8 mouse cellular contexts compared by ENCODE assay signal in the genomic region with DNA sequence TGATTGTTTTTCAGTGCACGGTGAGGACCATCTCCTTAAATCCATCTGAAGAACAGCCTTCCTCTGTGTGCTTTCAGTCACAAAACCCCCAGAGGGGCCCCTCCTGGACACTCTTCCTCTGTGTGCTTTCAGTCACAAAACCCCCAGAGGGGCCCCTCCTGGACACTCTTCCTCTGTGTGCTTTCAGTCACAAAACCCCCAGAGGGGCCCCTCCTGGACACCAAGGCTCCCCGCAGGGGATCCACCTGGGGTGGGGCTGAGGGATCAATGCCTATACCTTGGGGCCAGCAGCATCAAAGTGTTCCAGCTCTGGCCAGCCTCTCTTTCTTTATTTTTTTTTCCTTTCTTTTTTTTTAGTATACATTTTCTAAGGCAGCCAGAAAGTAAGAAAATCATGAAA.
DNase-seq lines count a peak whose midpoint lies in the region; ATAC-seq lines count a peak whose summit lies in the region.
"Not testable (repeated sequence)": the region's sequence is repeated elsewhere in the genome, so short reads cannot be mapped to it uniquely, and the experiment has no call there.

No protein-coding gene starts in this region.

- not testable (repeated sequence) for H3K9me3 ChIP-seq in forebrain, embryonic 11.5 days (ENCODE audit: control insufficient read depth, low read length); heart, embryonic 11.5 days (replicated peaks; ENCODE audit: control insufficient read depth, low read length); hindbrain, embryonic 13.5 days; kidney, embryonic 14.5 days (ENCODE audit: control insufficient read depth, low read length); liver, embryonic 13.5 days (replicated peaks); midbrain, embryonic 10.5 days (replicated peaks); neural tube, embryonic 11.5 days (ENCODE audit: control insufficient read depth, low read length); stomach, embryonic 15.5 days

- H3K4me1 ChIP-seq in forebrain, embryonic 11.5 days (replicated peaks; ENCODE audit: control insufficient read depth, insufficient read depth, low read length); kidney, embryonic 14.5 days (ENCODE audit: control insufficient read depth, insufficient read depth, low read length); neural tube, embryonic 11.5 days (ENCODE audit: control insufficient read depth, insufficient read depth, low read length): not testable (repeated sequence)
- peaks cover 18% of the 10 kb centered on the region for H3K4me1 ChIP-seq in heart, embryonic 11.5 days (ENCODE audit: control insufficient read depth, insufficient read depth, low read length)
- H3K4me1 ChIP-seq in hindbrain, embryonic 13.5 days (replicated peaks), result peaks cover 18% of the 10 kb centered on the region
- peaks cover 21% of the 10 kb centered on the region for H3K4me1 ChIP-seq in liver, embryonic 13.5 days (replicated peaks)
- H3K4me1 ChIP-seq in midbrain, embryonic 10.5 days, result peaks cover 27% of the 10 kb centered on the region
- peaks cover 36% of the 10 kb centered on the region for H3K4me1 ChIP-seq in stomach, embryonic 15.5 days

- H3K9ac ChIP-seq in forebrain, embryonic 11.5 days (ENCODE audit: low read length); heart, embryonic 11.5 days (ENCODE audit: low read depth, low read length); hindbrain, embryonic 13.5 days; kidney, embryonic 14.5 days (ENCODE audit: low read depth, low read length); liver, embryonic 13.5 days; neural tube, embryonic 11.5 days (ENCODE audit: low read length); stomach, embryonic 15.5 days: not testable (repeated sequence)

- DNase-seq in forebrain, embryonic 11.5 days (ENCODE audit: low spot score); liver, embryonic 13.5 days; midbrain, embryonic 10.5 days (ENCODE audit: low spot score); neural tube, embryonic 11.5 days (ENCODE audit: low spot score): not testable (repeated sequence)

- H3K4me2 ChIP-seq in forebrain, embryonic 11.5 days (ENCODE audit: low read depth, low read length, severe bottlenecking); heart, embryonic 11.5 days; hindbrain, embryonic 13.5 days; kidney, embryonic 14.5 days (replicated peaks; ENCODE audit: low read depth, low read length); liver, embryonic 13.5 days; neural tube, embryonic 11.5 days (ENCODE audit: low read depth); stomach, embryonic 15.5 days: not testable (repeated sequence)

- not testable (repeated sequence) for H3K27me3 ChIP-seq in forebrain, embryonic 11.5 days (ENCODE audit: control insufficient read depth, insufficient read depth, low read length); heart, embryonic 11.5 days (ENCODE audit: control insufficient read depth, insufficient read depth, low read length); hindbrain, embryonic 13.5 days; kidney, embryonic 14.5 days (ENCODE audit: control insufficient read depth, insufficient read depth, low read length); liver, embryonic 13.5 days; midbrain, embryonic 10.5 days (ENCODE audit: low read depth, poor library complexity, severe bottlenecking); neural tube, embryonic 11.5 days (ENCODE audit: control insufficient read depth, insufficient read depth, low read length); stomach, embryonic 15.5 days (replicated peaks)

- not testable (repeated sequence) for H3K27ac ChIP-seq in forebrain, embryonic 11.5 days (ENCODE audit: low read depth, low read length); heart, embryonic 11.5 days (ENCODE audit: low read depth, low read length); hindbrain, embryonic 13.5 days; kidney, embryonic 14.5 days (ENCODE audit: low read depth, low read length); liver, embryonic 13.5 days; neural tube, embryonic 11.5 days (ENCODE audit: low read depth, low read length)
- peak overlapping the region; percentile 49 for H3K27ac ChIP-seq in midbrain, embryonic 10.5 days (replicated peaks)
- peak overlapping the region; percentile 69; the same call in 1 of the 2 replicates for H3K27ac ChIP-seq in stomach, embryonic 15.5 days

- ATAC-seq in forebrain, embryonic 11.5 days (replicated peaks; ENCODE audit: low FRiP score), result peak; percentile 65
- peak; percentile 42; the same call in 1 of the 2 replicates for ATAC-seq in heart, embryonic 11.5 days (replicated peaks; ENCODE audit: insufficient number of reproducible peaks, low FRiP score, low TSS enrichment)
- peak; percentile 55; the same call in 1 of the 2 replicates for ATAC-seq in hindbrain, embryonic 13.5 days (ENCODE audit: low FRiP score)
- peak; percentile 77; the same call in 1 of the 2 replicates for ATAC-seq in kidney, embryonic 14.5 days (ENCODE audit: low FRiP score, low TSS enrichment)
- peak; percentile 70 for ATAC-seq in liver, embryonic 13.5 days (ENCODE audit: low read depth)
- 0 out of 2 replicates have a peak, but pooled peaks have one; percentile 58 for ATAC-seq in neural tube, embryonic 11.5 days (ENCODE audit: insufficient read depth, low FRiP score, low TSS enrichment)
- ATAC-seq in stomach, embryonic 15.5 days (ENCODE audit: insufficient read depth, low FRiP score, low read depth), result peak; percentile 71

- H3K36me3 ChIP-seq in forebrain, embryonic 11.5 days (ENCODE audit: control insufficient read depth, insufficient read depth, low read length); heart, embryonic 11.5 days (ENCODE audit: control insufficient read depth, insufficient read depth, low read length); hindbrain, embryonic 13.5 days; kidney, embryonic 14.5 days (ENCODE audit: control insufficient read depth, insufficient read depth, low read length); liver, embryonic 13.5 days; midbrain, embryonic 10.5 days; neural tube, embryonic 11.5 days (ENCODE audit: control insufficient read depth, insufficient read depth, low read length); stomach, embryonic 15.5 days: not testable (repeated sequence)

- WGBS in forebrain, embryonic 11.5 days, result 2% methylated on average over 2 of the region's 2 CpGs
- 13% methylated on average over 2 of the region's 2 CpGs for WGBS in heart, embryonic 11.5 days (ENCODE audit: insufficient replicate concordance)
- 3% methylated on average over 2 of the region's 2 CpGs for WGBS in hindbrain, embryonic 13.5 days
- WGBS in kidney, embryonic 14.5 days, result 9% methylated on average over 2 of the region's 2 CpGs
- WGBS in liver, embryonic 13.5 days (ENCODE audit: insufficient replicate concordance), result 9% methylated on average over 2 of the region's 2 CpGs
- 9% methylated on average over 2 of the region's 2 CpGs for WGBS in midbrain, embryonic 10.5 days
- 7% methylated on average over 2 of the region's 2 CpGs for WGBS in neural tube, embryonic 11.5 days
- WGBS in stomach, embryonic 15.5 days, result 2% methylated on average over 2 of the region's 2 CpGs

- H3K4me3 ChIP-seq in forebrain, embryonic 11.5 days (ENCODE audit: low read depth, low read length); heart, embryonic 11.5 days (ENCODE audit: low read depth, low read length); hindbrain, embryonic 13.5 days; kidney, embryonic 14.5 days (ENCODE audit: low read length); liver, embryonic 13.5 days (replicated peaks); midbrain, embryonic 10.5 days; neural tube, embryonic 11.5 days (ENCODE audit: low read depth, low read length); stomach, embryonic 15.5 days (replicated peaks): not testable (repeated sequence)
